Mouse (Mus musculus) gastrocnemius, adult 2 months (tissue): ENCODE results near the gene Vwa1. TPM values are rescaled to one million over a fixed set of nuclear protein-coding genes. Genes with fewer than 3 reads are reported as not detected.
A peak's percentile ranks its signal among the peaks of the same experiment; 100 is the strongest.

Source experiments
- DNase-seq: peaks from one replicate; pipeline ENCODE4 v3.0.0; 2022
- H3K27ac ChIP-seq: fragments of 200-600 bp; 2 replicates; pipeline ENCODE4 v1.8.1; 2022; ENCODE audit warnings: mild to moderate bottlenecking
- H3K4me3 ChIP-seq: fragments of 200-600 bp; 2 replicates; pipeline ENCODE4 v1.8.1; 2022; ENCODE audit warnings: mild to moderate bottlenecking, moderate library complexity
- CTCF ChIP-seq: fragments of 200-600 bp; IDR thresholded peaks from 2 replicates; pipeline ENCODE4 v1.8.1; 2022; ENCODE audit warnings: antibody characterized with exemption, mild to moderate bottlenecking, moderate library complexity
- intact Hi-C: fragments of 180-260 bp; cut with DNase I; formaldehyde crosslinking; loops from one replicate; pipeline ENCODE4 v1.15.1; 2025
- long read RNA-seq, 2 experiments: library from polyadenylated mRNA; stranded (forward); transcript quantifications; one replicate each; pipeline ENCODE4 v2.0.0; 2021
- total RNA-seq, 2 experiments: library from RNA; stranded (reverse); gene quantifications; 2 replicates each; pipeline ENCODE4 v1.2.3; 2021

Vwa1 gene
- total RNA-seq: 1 to 10 TPM; 4.8 to 7.4 TPM
- long read RNA-seq, experiment 1, transcript Vwa1-201 (4 exons, 3,623 nt): major isoform, 23 of 27 reads
- long read RNA-seq, experiment 1, partial matches to known transcripts: 3 of 27 reads
- long read RNA-seq, experiment 1, other reads (novel, unspliced or antisense): 1 of 27 reads
- long read RNA-seq, experiment 2, transcript Vwa1-201 (4 exons, 3,623 nt): major isoform, 8 of 21 reads
- long read RNA-seq, experiment 2, partial matches to known transcripts: 6 of 21 reads
- long read RNA-seq, experiment 2, other reads (novel, unspliced or antisense): 7 of 21 reads

GRCm38 (mm10) chr4:155774280-155774754 is at the start of gene Vwa1:
Vwa1 (minus strand) TSS chr4:155774698.
- peak; percentile 95 for DNase-seq
- H3K27ac ChIP-seq: peak within 1 kb of the TSS; percentile 88
- intact Hi-C loops: loop anchor here (5.0 kb wide), 1 partner anchor 52 kb away; no protein-coding TSS in a partner anchor
- peak within 1 kb of the TSS; percentile 82 for H3K4me3 ChIP-seq
- TF ChIP-seq CTCF: no peak

- DNase-seq: no peak
- Histone ChIP-seq H3K4me3 (no peak overlapping the region), H3K27ac (no peak overlapping the region)
- intact Hi-C loops: no loop called here
- TF ChIP-seq CTCF: no peak
These were observed 48.9 kb upstream of the Vwa1 start for GRCm38 (mm10) chr4:155823443-155823842.

GRCm38 (mm10) chr4:155821025-155821424 is 46.5 kb upstream of the Vwa1 start:
- peak; percentile 51 for TF ChIP-seq CTCF
- intact Hi-C loops: no loop called here
- no peak overlapping the region for H3K4me3 ChIP-seq
- no peak overlapping the region for H3K27ac ChIP-seq
- no peak for DNase-seq

- TF ChIP-seq CTCF: no peak
- H3K27ac ChIP-seq: no peak overlapping the region
- no peak overlapping the region for H3K4me3 ChIP-seq
- intact Hi-C loops: no loop called here
- DNase-seq: no peak
These were observed 43.0 kb upstream of the Vwa1 start for GRCm38 (mm10) chr4:155817533-155817932.

GRCm38 (mm10) chr4:155812665-155813181 is 38.2 kb upstream of the Vwa1 start:
- intact Hi-C loops: loop anchor here (1.0 kb wide), 1 partner anchor 18 kb away; no protein-coding TSS in a partner anchor
- Histone ChIP-seq H3K27ac (peak overlapping the region; percentile 99), H3K4me3 (peak overlapping the region; percentile 80)
- DNase-seq: no peak
- TF ChIP-seq CTCF: no peak

GRCm38 (mm10) chr4:155811929-155812664 is 37.6 kb upstream of the Vwa1 start, which contains the start of gene Ccnl2:
Ccnl2 (plus strand) TSS chr4:155812489.
- Histone ChIP-seq H3K4me3 (peak within 1 kb of the TSS; percentile 80), H3K27ac (peak within 1 kb of the TSS; percentile 99)
- DNase-seq: peak; percentile 96
- intact Hi-C loops: no loop called here
- TF ChIP-seq CTCF: no peak

- intact Hi-C loops: no loop called here
- no peak for TF ChIP-seq CTCF
These were observed 33.3 kb upstream of the Vwa1 start for GRCm38 (mm10) chr4:155807841-155808240.

GRCm38 (mm10) chr4:155803340-155804041 is 29.0 kb upstream of the Vwa1 start:
- Histone ChIP-seq H3K4me3 (peak overlapping the region; percentile 88), H3K27ac (peak overlapping the region; percentile 91)
- intact Hi-C loops: no loop called here
- 0 out of 2 replicates have a peak, but pooled peaks have one; percentile 1 for TF ChIP-seq CTCF
- peak; percentile 98 for DNase-seq

More at GRCm38 (mm10) chr4:155807841-155808240, 33.3 kb upstream of the Vwa1 start:
- Histone ChIP-seq H3K4me3 (no peak overlapping the region), H3K27ac (no peak overlapping the region)
- no peak for DNase-seq

- TF ChIP-seq CTCF: peak; percentile 27
- no peak for DNase-seq
- H3K27ac ChIP-seq: peak within 1 kb of the TSS; percentile 91
- H3K4me3 ChIP-seq: peak within 1 kb of the TSS; percentile 88
- intact Hi-C loops: no loop called here
These were observed 28.3 kb upstream of the Vwa1 start, which contains the start of gene Mrpl20 for GRCm38 (mm10) chr4:155802741-155803339. Mrpl20 (plus strand) TSS chr4:155802878.

GRCm38 (mm10) chr4:155802075-155802474 is 27.6 kb upstream of the Vwa1 start:
- H3K27ac ChIP-seq: no peak overlapping the region
- intact Hi-C loops: no loop called here
- no peak for TF ChIP-seq CTCF
- DNase-seq: no peak
- H3K4me3 ChIP-seq: no peak overlapping the region

GRCm38 (mm10) chr4:155793730-155794129 is 19.2 kb upstream of the Vwa1 start:
- DNase-seq: no peak
- no peak overlapping the region for H3K27ac ChIP-seq
- intact Hi-C loops: no loop called here
- no peak overlapping the region for H3K4me3 ChIP-seq
- TF ChIP-seq CTCF: no peak
